Mouse (Mus musculus) limb, embryonic 14.5 days (tissue): ENCODE data around the gene Lsamp. TPM values are rescaled to one million over a fixed set of nuclear protein-coding genes. Genes with fewer than 3 reads are reported as not detected.

ENCODE experiments used
- ATAC-seq: fragments of 200-750 bp; cut with Nextera tagmentation; 2 replicates; pipeline ENCODE4 v1.8.0; 2017; ENCODE audit warnings: low read depth, moderate number of reproducible peaks, moderate TSS enrichment; ENCODE audit not compliant: low FRiP score
- DNase-seq: peaks from one replicate; pipeline ENCODE4 v3.0.0-alpha.2; 2015; ENCODE audit warnings: low spot score
- H3K27ac ChIP-seq: fragments of 300-500 bp; sonication (generic); replicated peaks from 2 replicates; pipeline ENCODE4 v1.5.1; 2014; ENCODE audit warnings: low read depth, mild to moderate bottlenecking, low read length, moderate library complexity, mixed read lengths
- H3K27me3 ChIP-seq: fragments of 300-500 bp; sonication (generic); 2 replicates; pipeline ENCODE4 v1.6.1; 2014; ENCODE audit warnings: low read length, mixed read lengths; ENCODE audit not compliant: control insufficient read depth, insufficient read depth
- H3K36me3 ChIP-seq: fragments of 300-500 bp; sonication (generic); 2 replicates; pipeline ENCODE4 v1.6.1; 2014; ENCODE audit warnings: mild to moderate bottlenecking, low read length, moderate library complexity, mixed read lengths; ENCODE audit not compliant: control insufficient read depth, insufficient read depth
- H3K4me1 ChIP-seq: fragments of 300-500 bp; sonication (generic); 2 replicates; pipeline ENCODE4 v1.6.1; 2014; ENCODE audit warnings: antibody characterized with exemption, low read length, mixed read lengths; ENCODE audit not compliant: control insufficient read depth, insufficient read depth
- H3K4me2 ChIP-seq: fragments of 300-500 bp; sonication (generic); replicated peaks from 2 replicates; pipeline ENCODE4 v1.6.1; 2014; ENCODE audit warnings: low read depth, mild to moderate bottlenecking, low read length, moderate library complexity; ENCODE audit not compliant: severe bottlenecking
- H3K4me3 ChIP-seq: fragments of 300-500 bp; sonication (generic); replicated peaks from 2 replicates; pipeline ENCODE4 v1.5.1; 2014; ENCODE audit warnings: low read length
- H3K9ac ChIP-seq: fragments of 300-500 bp; sonication (generic); 2 replicates; pipeline ENCODE4 v1.6.1; 2014; ENCODE audit warnings: mild to moderate bottlenecking, low read depth, low read length, moderate library complexity; ENCODE audit not compliant: severe bottlenecking
- H3K9me3 ChIP-seq: fragments of 300-500 bp; sonication (generic); 2 replicates; pipeline ENCODE4 v1.6.1; 2016; ENCODE audit warnings: low read length; ENCODE audit not compliant: control insufficient read depth
- POLR2A ChIP-seq: fragments of 200-500 bp; IDR thresholded peaks from 2 replicates; pipeline ENCODE4 v1.8.0; 2012; ENCODE audit warnings: inconsistent platforms, mild to moderate bottlenecking, moderate library complexity, borderline replicate concordance; ENCODE audit not compliant: insufficient read depth, insufficient read length; ENCODE audit errors: extremely low read depth
- WGBS: fragments of 180-500 bp; shearing (Covaris S2); extraction: QIAGEN DNeasy Blood & Tissue Kit; methylation state at CpG from one replicate; pipeline ENCODE4 v1.1.7; 2014; 5-methylcytosine and 5-hydroxymethylcytosine counted together
- polyA plus RNA-seq, 2 experiments: library from polyadenylated mRNA; depleted of rRNA in 1 of 2; stranded (reverse) in 1 of 2; unstranded in 1 of 2; fragments of >200 nt; fragmentation: Nextera tagmentation in 1 of 2; extraction: Ambion mirVana in 1 of 2; gene quantifications; 2 replicates each; pipeline versions ENCODE4 v1.2.1 to v1.2.3; 2012 to 2014

Gene Lsamp
- polyA plus RNA-seq, 2 experiments, result 5.3 to 11.8 TPM

- H3K27me3 ChIP-seq, result no peaks in the 10 kb centered on the region
- no peaks in the 10 kb centered on the region for H3K9me3 ChIP-seq
- H3K36me3 ChIP-seq, result no peaks in the 10 kb centered on the region
- no peak overlapping the region for H3K27ac ChIP-seq
- no peak overlapping the region for H3K4me3 ChIP-seq
- WGBS, result 78% methylated on average over 4 of the region's 4 CpGs
- H3K9ac ChIP-seq, result no peak overlapping the region
- H3K4me2 ChIP-seq, result no peak overlapping the region
- no peak for ATAC-seq
- TF ChIP-seq POLR2A, result no peak
- H3K4me1 ChIP-seq, result no peaks in the 10 kb centered on the region
- no peak for DNase-seq
Measured at GRCm38 (mm10) chr16:40897768-40898327, 913.7 kb downstream of the Lsamp start.

GRCm38 (mm10) chr16:40907892-40908291, 923.7 kb downstream of the Lsamp start:
- no peaks in the 10 kb centered on the region for H3K4me1 ChIP-seq
- no peak for ATAC-seq
- H3K4me2 ChIP-seq, result no peak overlapping the region
- no peak for DNase-seq
- H3K9ac ChIP-seq, result no peak overlapping the region
- H3K9me3 ChIP-seq, result no peaks in the 10 kb centered on the region
- no peaks in the 10 kb centered on the region for H3K36me3 ChIP-seq
- no peak for TF ChIP-seq POLR2A
- H3K27me3 ChIP-seq, result no peaks in the 10 kb centered on the region
- 28% methylated on average over 1 of the region's 1 CpGs for WGBS
- no peak overlapping the region for H3K4me3 ChIP-seq
- H3K27ac ChIP-seq, result no peak overlapping the region

- TF ChIP-seq POLR2A, result no peak
- Histone ChIP-seq H3K27me3 (no peaks in the 10 kb centered on the region), H3K9me3 (no peaks in the 10 kb centered on the region), H3K9ac (no peak overlapping the region), H3K4me3 (no peak overlapping the region), H3K4me1 (no peaks in the 10 kb centered on the region), H3K27ac (no peak overlapping the region), H3K36me3 (no peaks in the 10 kb centered on the region), H3K4me2 (no peak overlapping the region)
- DNase-seq (no peak), ATAC-seq (no peak)
- WGBS, result 66% methylated on average over 2 of the region's 2 CpGs
Measured at GRCm38 (mm10) chr16:40914141-40914540, 930.0 kb downstream of the Lsamp start.

- H3K4me3 ChIP-seq, result no peak overlapping the region
- H3K4me1 ChIP-seq, result no peaks in the 10 kb centered on the region
Measured at GRCm38 (mm10) chr16:40930596-40930995, 946.4 kb downstream of the Lsamp start.

GRCm38 (mm10) chr16:40942266-40942665, 958.1 kb downstream of the Lsamp start:
- no peaks in the 10 kb centered on the region for H3K36me3 ChIP-seq
- no peak overlapping the region for H3K4me2 ChIP-seq
- no peak overlapping the region for H3K9ac ChIP-seq
- no peaks in the 10 kb centered on the region for H3K9me3 ChIP-seq
- H3K4me1 ChIP-seq, result no peaks in the 10 kb centered on the region
- no peak overlapping the region for H3K27ac ChIP-seq
- no peaks in the 10 kb centered on the region for H3K27me3 ChIP-seq
- H3K4me3 ChIP-seq, result no peak overlapping the region
- 67% methylated on average over 3 of the region's 3 CpGs for WGBS
- no peak for DNase-seq
- no peak for ATAC-seq
- TF ChIP-seq POLR2A, result no peak

More at GRCm38 (mm10) chr16:40930596-40930995, 946.4 kb downstream of the Lsamp start:
- Histone ChIP-seq H3K36me3 (no peaks in the 10 kb centered on the region), H3K4me2 (no peak overlapping the region), H3K9ac (no peak overlapping the region), H3K27ac (no peak overlapping the region), H3K9me3 (no peaks in the 10 kb centered on the region), H3K27me3 (no peaks in the 10 kb centered on the region)
- 82% methylated on average over 4 of the region's 4 CpGs for WGBS
- TF ChIP-seq POLR2A, result no peak
- DNase-seq, result no peak
- ATAC-seq, result no peak

GRCm38 (mm10) chr16:40945834-40946233, 961.7 kb downstream of the Lsamp start:
- Histone ChIP-seq H3K4me2 (no peak overlapping the region), H3K4me1 (no peaks in the 10 kb centered on the region), H3K27ac (no peak overlapping the region), H3K9me3 (no peaks in the 10 kb centered on the region), H3K36me3 (no peaks in the 10 kb centered on the region), H3K4me3 (no peak overlapping the region), H3K27me3 (no peaks in the 10 kb centered on the region), H3K9ac (no peak overlapping the region)
- 25% methylated on average over 1 of the region's 1 CpGs for whole genome bisulfite sequencing
- TF ChIP-seq POLR2A, result no peak
- ATAC-seq (no peak), DNase-seq (peak; percentile 12)
